Mouse (Mus musculus): ENCODE results near the gene Drosha.
A peak's percentile ranks its signal among the peaks of the same experiment; 100 is the strongest.
"Not testable (repeated sequence)": the region's sequence is repeated elsewhere in the genome, so short reads cannot be mapped to it uniquely, and the experiment has no call there.

The Drosha gene

GRCm38 (mm10) chr15:12936217-12936732 lies 111.7 kb downstream of the Drosha start:
- no peak for DNase-seq (ENCODE audit: low spot score in 2 of 2)

DNA sequence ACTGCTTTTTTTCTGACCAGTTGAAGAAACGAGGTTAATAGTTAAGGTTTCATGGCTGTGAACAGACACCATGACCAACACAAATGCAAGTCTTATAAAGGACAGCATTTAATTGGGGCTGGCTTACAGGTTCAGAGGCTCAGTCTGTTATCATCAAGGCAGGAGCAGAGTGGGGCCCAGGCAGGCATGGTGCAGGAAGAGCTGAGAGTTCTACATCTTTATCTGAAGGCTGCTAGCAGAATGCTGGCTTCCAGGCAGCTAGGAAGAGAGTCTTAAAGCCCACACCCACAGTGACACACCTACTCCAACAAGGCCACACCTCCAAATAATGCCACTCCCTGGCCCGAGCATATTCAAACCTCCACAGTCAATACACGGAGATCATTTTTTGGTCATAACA lies 112.7 kb downstream of the Drosha start:
- DNase-seq (ENCODE audit: low spot score in 2 of 2), result not testable (repeated sequence)

GRCm38 (mm10) chr15:12941106-12941505 lies 116.5 kb downstream of the Drosha start:
- no peak for DNase-seq (ENCODE audit: low spot score in 2 of 2)

DNA sequence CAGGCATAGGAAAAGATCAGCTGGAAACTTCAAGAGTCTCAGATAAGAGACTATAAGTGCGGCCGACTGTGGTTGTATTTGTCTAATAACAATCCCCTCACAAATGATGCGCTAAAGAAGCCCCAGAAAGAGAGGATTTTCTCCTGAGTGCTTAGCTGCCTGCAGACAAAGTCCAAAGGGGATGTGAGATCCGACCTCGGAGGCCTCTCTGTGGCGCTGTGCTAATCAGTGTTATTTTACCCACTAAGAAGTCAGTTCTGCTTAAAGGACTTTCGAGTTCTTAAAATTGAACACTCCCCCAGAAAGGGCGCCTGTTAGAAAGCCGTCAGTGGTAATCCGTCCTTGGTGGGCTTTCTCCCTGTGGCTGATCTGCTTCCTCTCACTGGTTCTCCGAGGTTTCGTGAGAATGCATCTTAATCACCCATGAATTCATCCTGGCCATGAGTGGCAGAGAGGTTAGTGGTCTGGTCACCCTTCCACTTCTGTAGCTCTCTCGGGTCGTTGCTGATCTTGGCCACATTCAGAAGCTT lies 117.1 kb downstream of the Drosha start:
- DNase-seq (ENCODE audit: low spot score in 2 of 2), result no peak

DNA sequence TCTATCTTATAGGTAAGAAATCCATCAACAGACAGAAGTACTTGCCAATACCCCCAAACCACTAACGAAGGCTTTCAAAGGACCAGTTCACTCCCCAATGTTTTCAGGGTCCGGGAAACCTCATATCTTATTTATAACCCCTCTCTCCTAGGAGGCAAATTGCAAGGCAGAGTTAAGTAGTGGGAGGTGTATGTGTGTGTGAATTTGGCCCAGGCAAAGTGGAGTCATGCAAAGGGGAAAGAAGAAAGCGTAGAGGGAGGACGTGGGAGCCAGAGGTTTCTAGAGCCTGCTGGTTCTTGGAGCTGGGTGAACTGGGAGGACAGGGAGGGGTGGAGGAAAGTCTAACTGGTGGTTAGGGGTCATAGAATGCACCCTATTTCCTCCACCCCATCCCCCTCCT lies 117.8 kb downstream of the Drosha start:
- no peak for DNase-seq (ENCODE audit: low spot score in 2 of 2)

DNA sequence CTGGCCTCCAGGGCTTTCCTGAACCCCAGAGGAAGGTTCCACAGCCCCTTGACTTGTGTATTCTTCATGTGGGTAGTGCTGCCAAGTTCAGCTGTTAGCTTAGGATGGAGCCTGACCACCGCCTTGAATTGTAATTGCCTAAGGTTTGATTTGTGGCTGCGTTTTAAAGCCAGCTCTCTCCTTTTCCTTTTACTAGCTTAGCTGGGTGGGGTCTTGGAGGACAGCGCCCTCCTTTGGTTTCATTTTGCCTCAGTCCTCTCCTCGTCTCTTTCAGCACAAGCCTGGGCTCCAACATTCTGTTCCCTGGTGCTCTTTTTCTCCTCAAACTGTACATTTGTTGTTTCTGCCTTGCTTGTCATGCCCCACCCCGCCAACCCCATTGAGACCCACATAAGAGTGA lies 133.4 kb downstream of the Drosha start:
- no peak for DNase-seq (ENCODE audit: low spot score in 2 of 2)

DNA sequence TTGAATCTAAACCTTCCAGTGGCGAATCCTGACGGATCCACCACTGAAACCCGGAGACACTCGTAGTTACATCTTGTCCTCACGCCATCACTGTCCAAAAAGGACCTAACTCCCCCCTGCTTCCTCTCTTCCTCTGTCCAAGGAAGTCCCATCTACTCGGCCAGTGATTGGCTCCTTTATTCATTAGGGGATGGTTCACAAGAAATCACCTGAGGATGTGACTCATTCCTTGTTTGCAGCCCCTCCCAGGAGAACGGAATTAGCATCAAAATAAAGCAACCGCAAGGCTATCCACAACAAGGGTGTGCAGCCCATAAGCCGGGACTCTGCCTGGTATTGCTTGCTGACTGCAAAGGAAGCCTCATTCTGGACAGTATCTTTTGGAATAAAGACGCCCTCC lies 137.6 kb downstream of the Drosha start:
- no peak for DNase-seq (ENCODE audit: low spot score in 2 of 2)

DNA sequence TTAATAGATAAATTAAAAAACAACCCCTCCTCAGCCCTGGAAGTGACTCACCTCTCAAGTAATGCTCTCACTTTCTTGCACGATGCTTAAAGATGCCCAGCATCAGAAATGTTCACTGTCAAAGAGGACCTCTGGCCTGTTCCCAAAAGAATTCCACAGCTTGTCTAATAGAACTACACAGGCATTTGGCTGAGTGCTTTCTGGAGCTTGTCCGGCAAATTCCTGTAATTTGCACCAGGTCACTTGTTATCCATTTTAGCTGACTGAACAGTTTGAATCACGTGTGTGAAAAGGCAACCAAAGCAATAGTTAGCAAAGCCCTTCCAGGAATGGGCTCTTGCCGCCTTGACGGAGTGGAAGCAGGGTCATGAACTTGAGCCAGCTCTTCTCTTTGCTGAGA lies 140.6 kb downstream of the Drosha start:
- DNase-seq (ENCODE audit: low spot score in 2 of 2), result no peak

GRCm38 (mm10) chr15:12968815-12969214 lies 144.2 kb downstream of the Drosha start:
- DNase-seq (ENCODE audit: low spot score in 2 of 2), result no peak

GRCm38 (mm10) chr15:12972441-12972840 lies 147.8 kb downstream of the Drosha start:
- peak; percentile 48 to 57 for DNase-seq (ENCODE audit: low spot score in 2 of 2)

Measured in right cerebral cortex, postnatal 10 days (tissue).